Mouse (Mus musculus) kidney, postnatal 14 days (tissue): ENCODE measurements at regions not wholly inside any gene's neighbourhood (a gene's known extent, or its start where the extent isn't known, plus 50 kb on each side); places are given as distances from the start of the nearest gene placed in this dataset.
A peak's percentile ranks its signal among the peaks of the same experiment; 100 is the strongest.

Experiments used
- DNase-seq: peaks from one replicate; pipeline ENCODE4 v3.0.0; 2022; ENCODE audit warnings: mixed read lengths

DNA sequence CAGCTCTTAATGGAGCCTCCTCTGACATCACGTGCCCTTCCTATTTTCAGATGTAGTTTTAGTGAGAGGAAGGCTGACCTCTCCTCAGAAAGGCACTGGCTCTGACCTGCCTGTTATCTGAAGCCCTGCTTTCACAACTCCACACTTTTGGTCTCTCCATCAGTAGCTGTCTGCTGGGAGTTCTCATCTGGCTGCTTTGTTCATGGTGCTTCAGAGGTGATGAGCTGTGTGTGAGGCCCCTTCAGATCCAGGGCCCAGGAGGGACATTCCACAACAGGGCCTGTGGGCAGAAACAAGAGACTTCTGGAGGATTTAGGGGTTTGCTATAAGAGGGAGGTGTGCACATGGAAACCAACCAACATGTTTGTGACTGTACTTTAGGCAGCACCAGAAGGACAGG, 50.8 kb upstream of the Fhl2 start:
- DNase-seq: no peak

GRCm38 (mm10) chr1:43250281-43250680, 53.5 kb upstream of the Fhl2 start:
- DNase-seq: peak; percentile 77

DNA sequence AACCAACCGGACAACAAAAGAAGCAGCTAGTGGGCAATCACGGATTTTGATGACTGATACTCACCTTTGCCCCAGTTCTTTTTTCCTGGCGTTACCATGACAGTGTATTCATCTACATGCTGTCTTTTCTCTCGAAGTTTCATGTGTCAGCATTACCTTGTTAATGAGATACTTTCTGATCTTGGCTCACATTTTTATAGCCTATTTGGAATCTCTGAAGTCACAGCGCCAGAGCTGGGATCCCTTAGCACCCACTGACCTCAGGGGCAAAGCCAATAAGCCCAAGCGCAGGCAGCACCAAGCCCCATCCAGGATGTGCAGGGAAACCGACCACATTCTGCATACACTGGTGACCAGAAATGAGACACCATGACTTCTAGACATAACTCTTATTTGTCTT, 54.6 kb upstream of the Fhl2 start:
- DNase-seq: peak; percentile 51

GRCm38 (mm10) chr1:43254129-43254528, 57.3 kb upstream of the Fhl2 start:
- no peak for DNase-seq

DNA sequence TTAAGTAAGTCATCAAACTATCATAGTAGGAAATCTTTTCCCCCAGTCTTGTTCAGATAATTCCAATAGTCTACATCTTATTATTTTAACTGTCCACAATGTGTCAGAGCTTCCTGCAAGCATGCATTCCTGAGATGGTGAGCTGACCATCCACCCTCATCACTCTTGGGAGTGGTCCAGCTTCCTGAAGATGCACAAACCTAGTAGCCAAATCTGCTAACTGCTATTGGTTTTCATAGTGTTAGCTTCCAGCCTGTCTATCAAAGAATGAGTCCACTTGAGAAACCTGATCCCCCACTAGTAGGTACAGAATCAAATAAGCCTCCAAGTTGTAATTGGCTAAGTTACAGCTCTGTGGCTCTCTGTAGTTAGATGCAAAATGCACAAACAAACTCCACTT, 59.3 kb upstream of the Fhl2 start:
- DNase-seq: no peak

DNA sequence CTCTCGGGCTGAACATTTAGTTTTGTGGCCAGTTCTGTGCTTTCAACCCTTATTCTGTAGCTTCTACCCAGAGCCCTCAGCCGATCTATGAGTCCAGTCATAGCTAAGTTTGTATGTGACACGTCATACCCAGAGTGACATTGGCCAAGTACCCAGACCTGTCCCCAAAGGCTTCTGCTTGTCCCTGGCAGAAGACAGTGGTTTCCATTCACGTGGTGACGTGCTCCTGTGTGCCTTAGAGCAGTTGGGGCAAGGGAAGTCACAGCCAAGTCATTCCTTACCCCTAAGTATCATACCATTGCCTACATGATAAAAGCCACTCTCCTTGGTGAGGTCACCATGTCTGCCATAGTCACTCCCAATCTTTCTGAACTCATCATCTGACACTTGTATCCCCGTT, 61.1 kb upstream of the Fhl2 start:
- DNase-seq: no peak

DNA sequence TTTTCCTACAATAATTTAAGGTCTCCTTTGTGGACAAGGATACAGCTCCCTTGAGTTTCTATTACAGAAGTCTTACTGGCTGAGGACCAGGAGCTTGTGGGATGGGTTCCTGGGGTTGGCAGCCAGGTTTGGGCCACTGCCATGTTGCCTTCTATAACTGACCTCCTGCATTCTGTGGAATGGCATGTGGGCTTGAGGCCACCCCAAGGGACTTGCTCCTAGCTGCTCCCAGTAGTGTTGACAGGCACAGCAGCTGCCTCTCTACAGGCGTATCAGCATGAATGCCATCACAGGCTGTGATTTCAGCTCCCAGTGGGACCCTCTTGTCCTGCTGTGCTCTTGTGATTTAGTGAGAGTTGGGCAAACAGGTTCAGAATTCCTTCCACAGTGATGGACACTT, 63.1 kb upstream of the Fhl2 start:
- DNase-seq: peak; percentile 40

GRCm38 (mm10) chr1:43260491-43260890, 63.7 kb upstream of the Fhl2 start:
- no peak for DNase-seq

- DNase-seq: peak; percentile 82
Observed at GRCm38 (mm10) chr1:43264407-43264889, 67.7 kb upstream of the Fhl2 start.

GRCm38 (mm10) chr1:43265699-43266455, 69.1 kb upstream of the Fhl2 start:
- DNase-seq: no peak

DNA sequence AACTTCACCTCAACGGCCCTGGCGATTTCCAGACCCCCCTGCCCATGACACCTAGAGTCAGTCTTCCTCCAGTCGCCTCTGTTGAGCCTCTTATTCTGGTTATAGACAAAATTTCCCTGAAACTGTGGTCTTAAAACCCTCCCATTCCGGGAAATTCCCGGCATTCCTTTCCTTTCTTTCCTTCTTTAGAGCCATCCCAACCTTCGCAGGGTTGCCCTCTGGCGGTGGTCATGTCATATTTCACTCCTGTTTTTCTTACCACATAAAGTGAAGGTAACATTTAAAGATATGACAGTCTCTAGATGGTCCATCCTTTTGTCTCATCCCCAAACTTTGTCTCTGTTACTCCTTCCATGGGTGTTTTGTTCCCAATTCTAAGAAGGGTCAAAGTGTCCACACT, 72.9 kb upstream of the Fhl2 start:
- peak; percentile 39 for DNase-seq

- no peak for DNase-seq
Observed at GRCm38 (mm10) chr1:43273236-43273868, 76.6 kb upstream of the Fhl2 start.

DNA sequence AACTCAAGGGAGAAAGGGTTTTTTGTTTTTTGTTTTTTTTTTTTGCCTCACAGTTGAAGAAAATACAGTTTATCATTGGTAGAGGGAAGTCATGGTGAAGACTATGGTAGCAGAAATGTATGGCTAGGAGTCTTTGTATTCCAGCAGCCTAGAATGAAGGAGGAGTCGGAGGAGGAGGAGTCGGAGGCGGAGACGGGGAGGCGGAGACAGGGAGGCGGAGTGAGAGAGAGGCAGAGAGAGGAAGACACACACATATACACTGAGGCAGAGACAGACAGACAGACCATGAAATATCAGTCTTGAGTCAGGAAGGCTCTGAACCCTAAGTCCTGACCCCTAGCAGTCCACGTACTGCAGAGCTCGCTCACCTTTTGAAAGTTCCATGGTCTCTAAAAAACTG, 95.0 kb upstream of the Fhl2 start:
- DNase-seq: no peak

- DNase-seq: no peak
Observed at GRCm38 (mm10) chr1:43292561-43292960, 95.8 kb upstream of the Fhl2 start.

DNA sequence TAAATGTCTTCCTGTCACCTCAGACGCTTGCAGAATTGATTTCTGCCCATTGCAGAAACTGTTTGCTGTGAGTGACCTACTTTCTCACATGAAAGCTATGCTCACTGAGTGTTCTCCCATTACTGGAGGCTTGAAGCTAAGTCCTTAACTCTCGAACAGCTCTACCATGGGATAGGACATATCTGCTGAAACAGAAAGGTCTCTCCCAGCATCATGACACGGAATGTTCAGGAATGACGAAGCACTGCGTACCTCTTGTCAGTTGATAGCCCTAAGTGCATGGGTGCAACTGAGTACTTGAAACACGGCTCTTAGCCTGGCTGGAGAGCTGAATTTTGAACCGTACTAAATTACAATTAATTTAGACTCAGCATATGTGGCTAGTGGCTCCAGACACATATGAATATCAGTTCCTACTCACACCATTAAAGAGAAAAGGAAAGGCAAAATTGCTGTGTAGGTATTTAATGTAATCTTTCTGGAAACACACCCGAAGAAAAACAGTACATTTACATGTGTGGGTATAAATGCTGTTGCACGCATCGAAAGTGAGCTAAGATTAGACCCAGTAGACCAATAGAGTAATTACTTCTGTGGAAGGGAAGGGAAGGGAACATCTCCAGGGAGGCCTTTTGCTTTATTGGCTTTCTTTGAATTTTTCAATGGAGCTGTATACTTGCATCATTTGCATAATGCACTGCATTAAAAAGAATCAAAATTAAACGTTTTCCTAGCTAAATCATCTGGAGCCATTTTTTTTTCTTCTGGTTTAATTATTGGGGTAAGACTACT, 97.6 kb upstream of the Fhl2 start:
- no peak for DNase-seq

DNA sequence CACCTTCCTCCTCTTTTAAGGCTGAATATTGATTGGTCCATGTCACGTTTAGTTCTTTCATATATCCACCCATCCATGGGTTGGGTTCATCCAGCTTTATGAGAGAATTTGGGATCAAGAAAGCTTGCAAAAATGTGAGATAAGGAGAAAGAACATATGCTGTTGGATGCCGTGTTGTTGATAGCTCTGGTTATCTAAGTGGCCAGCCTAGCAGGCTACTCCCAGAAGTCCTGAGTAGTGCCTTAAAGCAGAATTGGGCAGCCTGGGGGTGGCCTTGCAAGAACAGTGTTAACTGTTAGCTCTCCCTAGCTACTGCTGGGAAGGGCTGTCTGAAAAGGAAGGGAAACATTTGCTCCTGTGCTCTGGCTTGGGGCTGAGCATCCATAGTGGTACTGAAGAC, 100.8 kb upstream of the Fhl2 start:
- DNase-seq: no peak

- DNase-seq: no peak
Observed at GRCm38 (mm10) chr1:43298746-43299145, 102.0 kb upstream of the Fhl2 start.

- DNase-seq: peak; percentile 49
Observed at GRCm38 (mm10) chr1:43299490-43300302, 102.9 kb upstream of the Fhl2 start.

DNA sequence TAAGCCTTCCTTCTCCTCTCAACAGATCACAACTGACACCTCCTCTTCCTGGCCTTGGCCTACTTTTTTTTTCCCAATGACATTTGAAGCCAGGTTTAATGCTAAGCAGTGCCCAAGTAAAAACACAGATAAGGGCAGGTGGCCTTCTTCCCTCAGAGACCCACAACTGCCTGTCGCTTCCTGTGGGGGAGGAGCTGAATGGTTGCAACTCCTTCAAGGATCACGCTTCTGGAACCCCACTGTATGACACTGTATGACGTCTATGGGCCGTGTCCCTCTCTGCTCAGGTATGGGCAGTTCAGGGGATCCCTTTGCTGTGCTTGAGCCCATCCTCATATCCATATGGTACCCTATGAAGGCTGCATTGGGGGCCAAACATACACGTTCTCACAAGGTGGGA, 103.9 kb upstream of the Fhl2 start:
- no peak for DNase-seq

DNA sequence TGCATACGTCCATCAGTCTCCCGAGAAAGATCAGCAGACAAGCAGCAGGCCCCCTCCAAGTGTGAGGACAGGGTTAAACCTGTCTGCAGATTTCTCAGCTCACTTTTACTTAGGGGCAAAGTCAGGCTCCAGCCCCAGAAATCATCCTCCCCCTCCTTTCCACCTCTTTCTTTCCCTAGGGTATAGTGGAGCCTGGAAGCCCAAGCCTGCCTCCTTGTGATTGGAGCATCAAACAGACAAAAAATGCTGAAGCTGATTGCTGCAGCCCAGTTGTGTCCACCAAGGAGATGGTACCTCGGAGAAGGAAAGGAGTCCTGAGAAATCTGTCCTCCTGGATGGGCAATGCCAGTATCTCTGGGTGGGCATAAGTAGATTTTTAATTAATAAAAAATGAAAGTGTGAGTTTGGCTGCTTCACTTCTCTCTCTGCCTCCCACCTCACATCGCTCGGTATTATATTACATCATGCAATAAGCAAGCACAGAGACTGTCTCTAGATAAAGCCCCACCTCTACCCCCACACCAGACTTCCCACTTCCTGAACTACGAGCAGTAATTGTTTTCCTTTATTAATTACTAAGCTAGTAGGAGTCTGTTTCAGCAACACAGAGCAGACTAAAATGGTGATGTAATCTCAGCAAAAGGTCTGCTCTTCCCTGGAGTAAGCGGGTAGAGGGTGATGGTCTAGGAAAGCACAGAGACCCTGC, 105.2 kb upstream of the Fhl2 start:
- DNase-seq: no peak

- DNase-seq: no peak
Observed at GRCm38 (mm10) chr1:43302657-43303056, 105.9 kb upstream of the Fhl2 start.
